Mouse (Mus musculus): ENCODE measurements around the gene Lrrc51. TPM values are rescaled to one million over a fixed set of nuclear protein-coding genes. Genes with fewer than 3 reads are reported as not detected.

Gene Lrrc51
- polyA plus RNA-seq (2015; fragmentation: Nextera tagmentation; extraction: Ambion mirVana), result 8.8 and 11.5 TPM in 2 replicates

DNA sequence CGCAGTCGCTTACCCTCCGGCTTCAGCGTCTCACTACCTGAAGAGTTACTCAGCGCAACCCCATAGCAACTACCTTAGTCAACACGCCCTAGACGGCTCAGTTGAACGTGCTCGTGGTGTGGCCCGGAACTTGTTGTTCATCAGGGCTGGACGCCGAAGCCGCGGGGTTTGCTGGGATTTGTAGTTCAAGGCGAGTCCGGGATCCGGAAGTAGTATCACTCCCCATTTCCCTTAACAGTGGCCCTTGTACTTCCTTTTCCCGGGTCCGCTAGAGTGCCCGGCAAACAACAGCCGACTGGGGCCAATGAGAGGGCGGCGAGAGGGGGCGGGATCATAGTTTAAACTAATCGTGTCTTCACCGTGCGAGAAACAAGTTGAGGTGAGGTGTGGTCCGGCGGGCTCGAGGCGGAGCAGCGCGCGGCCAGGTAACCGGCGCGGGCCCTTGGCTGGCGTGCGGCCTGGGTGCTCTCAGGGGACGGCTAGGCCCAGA lies at the start of gene Lrrc51, which contains the start of gene Numa1:
TSS of gene Lrrc51 (minus strand) at position 145 of the 490 bp plus-strand sequence.
TSS of gene Numa1 (plus strand) at position 361 of the 490 bp plus-strand sequence.
- Histone ChIP-seq H3K9ac (peak within 1 kb of the TSS; percentile 71), H3K9me3 (no peaks in the 10 kb centered on the region)

DNA sequence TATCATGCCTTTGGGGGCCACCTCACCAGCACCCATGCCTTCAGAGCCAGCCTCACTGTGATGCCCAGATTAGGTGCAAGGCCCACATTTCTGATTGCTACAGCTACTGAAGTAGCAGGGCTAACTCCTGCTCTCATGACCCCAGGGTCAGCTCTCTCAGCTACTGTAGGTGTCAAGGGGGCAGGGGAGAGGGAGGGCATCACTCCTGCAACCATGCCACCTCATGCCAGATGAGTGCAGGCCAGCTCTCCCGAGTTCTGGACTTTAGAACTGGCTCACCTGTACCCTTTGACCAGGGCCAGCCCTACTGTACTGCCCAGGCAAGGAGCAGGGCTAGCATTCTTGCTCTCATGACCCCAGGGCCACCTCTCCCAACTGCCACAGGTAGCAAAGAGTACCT lies 49.0 kb upstream of the Lrrc51 start:
- Histone ChIP-seq H3K4me1 (no peaks in the 10 kb centered on the region), H3K4me2 (no peak overlapping the region), H3K36me3 (peaks cover 41% of the 10 kb centered on the region), H3K4me3 (no peak overlapping the region), H3K27me3 (no peaks in the 10 kb centered on the region), H3K9me3 (no peaks in the 10 kb centered on the region), H3K27ac (no peak overlapping the region), H3K9ac (no peak overlapping the region)
- 81% methylated on average over 1 of the region's 1 CpGs for WGBS
- no peak for ATAC-seq (ENCODE audit: insufficient number of reproducible peaks, low FRiP score, low TSS enrichment, low read depth)

More for the DNA sequence above, at the start of gene Lrrc51, which contains the start of gene Numa1:
- Histone ChIP-seq H3K4me3 (peak within 1 kb of the TSS; percentile 75), H3K4me1 (peaks cover 9% of the 10 kb centered on the region; the same call in 1 of the 2 replicates), H3K36me3 (no peaks in the 10 kb centered on the region), H3K27me3 (no peaks in the 10 kb centered on the region), H3K4me2 (peak within 1 kb of the TSS; percentile 61), H3K27ac (peak within 1 kb of the TSS; percentile 89)
- under 1% methylated on average over 40 of the region's 40 CpGs for WGBS
- ATAC-seq (ENCODE audit: insufficient number of reproducible peaks, low FRiP score, low TSS enrichment, low read depth), result peak; percentile 98

- Histone ChIP-seq H3K4me1 (peaks cover 44% of the 10 kb centered on the region), H3K4me3 (no peak overlapping the region), H3K4me2 (no peak overlapping the region), H3K27me3 (no peaks in the 10 kb centered on the region), H3K9me3 (no peaks in the 10 kb centered on the region), H3K36me3 (peaks cover 12% of the 10 kb centered on the region), H3K27ac (peak overlapping the region; percentile 75), H3K9ac (no peak overlapping the region)
- ATAC-seq (ENCODE audit: insufficient number of reproducible peaks, low FRiP score, low TSS enrichment, low read depth), result no peak
- WGBS, result 10% methylated on average over 2 of the region's 2 CpGs
These were observed 40.8 kb upstream of the Lrrc51 start for GRCm38 (mm10) chr7:101974505-101974904.

- peak overlapping the region; percentile 21 for H3K4me2 ChIP-seq
These were observed 40.0 kb upstream of the Lrrc51 start for GRCm38 (mm10) chr7:101973730-101974129.

GRCm38 (mm10) chr7:101971721-101972120 lies 38.0 kb upstream of the Lrrc51 start:
- Histone ChIP-seq H3K9me3 (no peaks in the 10 kb centered on the region), H3K27ac (peak overlapping the region; percentile 100), H3K36me3 (0 out of 2 replicates have a peak, but pooled peaks cover 5% of the 10 kb centered on the region), H3K9ac (peak overlapping the region; percentile 71; the same call in 1 of the 2 replicates), H3K4me3 (peak overlapping the region; percentile 79), H3K4me1 (peaks cover 51% of the 10 kb centered on the region), H3K4me2 (peak overlapping the region; percentile 78), H3K27me3 (no peaks in the 10 kb centered on the region)
- WGBS, result 22% methylated on average over 2 of the region's 2 CpGs
- ATAC-seq (ENCODE audit: insufficient number of reproducible peaks, low FRiP score, low TSS enrichment, low read depth), result no peak

More at GRCm38 (mm10) chr7:101973730-101974129, 40.0 kb upstream of the Lrrc51 start:
- 25% methylated on average over 3 of the region's 3 CpGs for WGBS
- ATAC-seq (ENCODE audit: insufficient number of reproducible peaks, low FRiP score, low TSS enrichment, low read depth), result no peak
- no peak overlapping the region for H3K9ac ChIP-seq
- H3K9me3 ChIP-seq, result no peaks in the 10 kb centered on the region
- H3K27me3 ChIP-seq, result no peaks in the 10 kb centered on the region
- peaks cover 50% of the 10 kb centered on the region for H3K4me1 ChIP-seq
- H3K4me3 ChIP-seq, result no peak overlapping the region
- H3K36me3 ChIP-seq, result peaks cover 12% of the 10 kb centered on the region
- H3K27ac ChIP-seq, result peak overlapping the region; percentile 75

DNA sequence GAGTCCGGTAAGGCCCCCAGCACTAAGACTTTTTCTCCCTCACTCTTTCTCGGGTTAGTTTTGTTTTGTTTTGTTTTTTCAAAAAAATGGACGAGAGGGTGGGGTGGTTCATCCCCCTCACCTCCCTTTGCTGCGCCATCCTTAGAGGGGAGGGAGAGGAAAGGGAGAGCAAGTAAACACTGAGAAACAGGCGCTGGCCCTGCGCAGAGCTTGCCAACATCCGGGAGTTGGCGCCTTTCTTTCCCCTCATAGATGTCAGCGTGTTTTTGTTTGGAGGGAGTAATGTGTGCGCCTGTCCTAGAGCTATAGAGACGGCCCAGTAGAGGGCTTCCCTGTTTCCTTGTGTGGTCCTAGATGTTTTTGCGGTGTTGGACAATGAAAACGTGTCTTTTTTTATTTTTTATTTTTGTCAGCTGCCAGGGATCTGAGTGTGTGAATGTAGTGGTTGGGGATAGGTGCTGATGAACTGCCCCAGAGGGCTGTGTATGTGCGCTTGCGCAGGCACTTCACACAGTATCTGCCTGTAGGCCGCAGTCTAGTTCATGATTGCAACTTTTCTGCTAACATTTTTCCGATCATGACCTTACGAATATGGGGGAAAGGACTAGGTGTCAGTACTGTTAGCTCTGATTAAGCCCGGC lies 37.2 kb upstream of the Lrrc51 start:
- no peaks in the 10 kb centered on the region for H3K9me3 ChIP-seq
- H3K4me1 ChIP-seq, result peaks cover 51% of the 10 kb centered on the region
- peak overlapping the region; percentile 100 for H3K27ac ChIP-seq
- peak overlapping the region; percentile 71 for H3K9ac ChIP-seq
- no peaks in the 10 kb centered on the region for H3K27me3 ChIP-seq
- H3K4me3 ChIP-seq, result peak overlapping the region; percentile 79
- 1% methylated on average over 19 of the region's 19 CpGs for WGBS
- H3K4me2 ChIP-seq, result peak overlapping the region; percentile 78
- no peaks in the 10 kb centered on the region for H3K36me3 ChIP-seq
- ATAC-seq (ENCODE audit: insufficient number of reproducible peaks, low FRiP score, low TSS enrichment, low read depth), result peak; percentile 62

DNA sequence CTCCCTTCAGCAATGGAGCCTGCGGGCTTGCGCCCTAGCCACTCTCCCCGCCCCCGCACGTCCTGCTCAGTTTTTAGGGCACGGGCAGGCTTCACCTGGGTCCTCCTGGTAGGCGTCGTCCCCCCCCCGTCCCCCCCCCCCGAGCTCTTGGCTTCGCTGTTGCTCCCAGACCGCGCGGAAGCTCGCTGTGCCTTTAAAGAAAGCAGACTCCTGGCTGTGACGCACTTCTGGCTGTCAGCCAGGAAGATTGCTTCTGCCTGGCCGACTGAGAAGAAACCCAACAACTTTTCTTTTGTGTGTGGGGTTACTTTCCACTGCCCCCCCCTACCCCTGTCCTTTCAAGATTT lies 36.7 kb upstream of the Lrrc51 start:
- peak overlapping the region; percentile 71 for H3K9ac ChIP-seq
- H3K4me1 ChIP-seq, result peaks cover 51% of the 10 kb centered on the region
- peak overlapping the region; percentile 79 for H3K4me3 ChIP-seq
- WGBS, result 0% methylated on average over 7 of the region's 17 CpGs
- peak overlapping the region; percentile 78 for H3K4me2 ChIP-seq
- H3K9me3 ChIP-seq, result no peaks in the 10 kb centered on the region
- H3K27me3 ChIP-seq, result no peaks in the 10 kb centered on the region
- peak; percentile 78 for ATAC-seq (ENCODE audit: insufficient number of reproducible peaks, low FRiP score, low TSS enrichment, low read depth)
- peak overlapping the region; percentile 100 for H3K27ac ChIP-seq
- no peaks in the 10 kb centered on the region for H3K36me3 ChIP-seq

DNA sequence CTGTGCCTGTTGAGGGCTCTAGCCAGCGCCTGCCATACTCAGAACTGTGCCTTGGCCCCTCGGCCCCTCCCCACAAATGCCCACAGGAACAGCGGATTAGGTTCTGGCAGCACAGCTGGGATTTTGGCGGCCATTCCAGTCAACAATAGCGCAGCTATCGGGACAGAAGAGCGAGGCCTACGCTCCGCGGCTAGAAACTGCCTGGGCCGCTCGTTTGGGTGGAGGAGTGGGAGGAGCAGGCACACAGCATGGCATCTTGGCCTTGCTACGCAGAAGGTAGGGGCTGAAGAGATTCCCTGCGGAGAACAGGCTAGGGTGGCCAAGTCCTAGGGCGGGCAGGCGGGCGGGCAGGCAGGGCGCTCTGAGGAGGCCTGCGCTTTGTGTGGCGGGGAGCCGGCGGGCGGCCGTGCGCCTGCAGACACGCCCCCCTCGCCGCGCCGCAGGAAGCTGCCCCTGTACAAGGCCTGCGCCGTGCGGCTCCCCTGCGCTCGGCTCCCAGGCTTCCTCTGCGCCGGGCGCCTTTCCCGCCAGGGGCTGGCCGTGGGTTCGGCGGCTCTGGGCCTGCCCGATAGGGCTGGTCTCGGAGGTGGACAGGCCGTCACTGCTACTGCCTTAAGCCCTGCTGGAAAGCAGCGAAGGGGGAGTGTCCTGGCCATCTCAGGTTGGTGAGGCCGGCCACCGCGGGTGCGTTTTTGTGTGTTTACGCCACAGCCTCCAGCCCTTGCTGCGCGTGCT lies 36.2 kb upstream of the Lrrc51 start:
- peak overlapping the region; percentile 78 for H3K4me2 ChIP-seq
- no peaks in the 10 kb centered on the region for H3K27me3 ChIP-seq
- H3K36me3 ChIP-seq, result no peaks in the 10 kb centered on the region
- H3K4me3 ChIP-seq, result peak overlapping the region; percentile 79
- peaks cover 46% of the 10 kb centered on the region for H3K4me1 ChIP-seq
- peak; percentile 90 for ATAC-seq (ENCODE audit: insufficient number of reproducible peaks, low FRiP score, low TSS enrichment, low read depth)
- WGBS, result under 1% methylated on average over 38 of the region's 53 CpGs
- peak overlapping the region; percentile 100 for H3K27ac ChIP-seq
- no peaks in the 10 kb centered on the region for H3K9me3 ChIP-seq
- peak overlapping the region; percentile 71 for H3K9ac ChIP-seq

- peak overlapping the region; percentile 78; the same call in 1 of the 2 replicates for H3K4me2 ChIP-seq
- H3K9me3 ChIP-seq, result no peaks in the 10 kb centered on the region
- H3K9ac ChIP-seq, result no peak overlapping the region
These were observed 35.1 kb upstream of the Lrrc51 start for GRCm38 (mm10) chr7:101968751-101969150.

GRCm38 (mm10) chr7:101967256-101967655 lies 33.6 kb upstream of the Lrrc51 start:
- H3K27me3 ChIP-seq, result no peaks in the 10 kb centered on the region
- 79% methylated on average over 1 of the region's 1 CpGs for WGBS
- H3K4me1 ChIP-seq, result peaks cover 21% of the 10 kb centered on the region
- H3K4me2 ChIP-seq, result no peak overlapping the region
- no peak overlapping the region for H3K27ac ChIP-seq
- H3K9me3 ChIP-seq, result no peaks in the 10 kb centered on the region
- ATAC-seq (ENCODE audit: insufficient number of reproducible peaks, low FRiP score, low TSS enrichment, low read depth), result no peak
- H3K36me3 ChIP-seq, result no peaks in the 10 kb centered on the region
- H3K9ac ChIP-seq, result no peak overlapping the region
- H3K4me3 ChIP-seq, result no peak overlapping the region

More at GRCm38 (mm10) chr7:101968751-101969150, 35.1 kb upstream of the Lrrc51 start:
- Histone ChIP-seq H3K36me3 (no peaks in the 10 kb centered on the region), H3K27ac (peak overlapping the region; percentile 100), H3K4me3 (no peak overlapping the region), H3K27me3 (no peaks in the 10 kb centered on the region), H3K4me1 (peaks cover 36% of the 10 kb centered on the region)
- no peak for ATAC-seq (ENCODE audit: insufficient number of reproducible peaks, low FRiP score, low TSS enrichment, low read depth)
- WGBS, result 59% methylated on average over 2 of the region's 2 CpGs

DNA sequence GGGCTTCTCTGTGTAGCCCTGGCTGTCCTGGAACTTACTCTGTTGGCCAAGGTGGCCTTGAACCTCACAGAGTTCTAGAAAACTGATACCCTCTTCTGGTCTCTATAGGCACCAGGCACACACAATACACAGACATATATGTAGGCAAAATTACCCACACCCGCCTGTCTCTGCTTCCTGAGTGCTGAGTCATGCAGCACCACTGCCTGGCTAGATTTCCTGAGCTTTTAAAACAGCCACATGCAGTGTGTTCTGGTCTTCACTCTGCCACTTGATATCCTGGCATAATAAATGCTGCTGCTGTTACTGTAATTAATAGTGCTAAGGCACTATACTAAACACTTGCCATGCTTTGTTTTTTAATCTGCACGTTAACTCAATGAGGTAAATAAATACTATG lies 31.9 kb upstream of the Lrrc51 start:
- Histone ChIP-seq H3K9ac (no peak overlapping the region), H3K27me3 (no peaks in the 10 kb centered on the region), H3K4me1 (peaks cover 9% of the 10 kb centered on the region), H3K36me3 (no peaks in the 10 kb centered on the region), H3K4me3 (no peak overlapping the region), H3K4me2 (no peak overlapping the region), H3K27ac (no peak overlapping the region), H3K9me3 (no peaks in the 10 kb centered on the region)
- ATAC-seq (ENCODE audit: insufficient number of reproducible peaks, low FRiP score, low TSS enrichment, low read depth), result no peak
- 67% methylated on average over 2 of the region's 2 CpGs for WGBS

DNA sequence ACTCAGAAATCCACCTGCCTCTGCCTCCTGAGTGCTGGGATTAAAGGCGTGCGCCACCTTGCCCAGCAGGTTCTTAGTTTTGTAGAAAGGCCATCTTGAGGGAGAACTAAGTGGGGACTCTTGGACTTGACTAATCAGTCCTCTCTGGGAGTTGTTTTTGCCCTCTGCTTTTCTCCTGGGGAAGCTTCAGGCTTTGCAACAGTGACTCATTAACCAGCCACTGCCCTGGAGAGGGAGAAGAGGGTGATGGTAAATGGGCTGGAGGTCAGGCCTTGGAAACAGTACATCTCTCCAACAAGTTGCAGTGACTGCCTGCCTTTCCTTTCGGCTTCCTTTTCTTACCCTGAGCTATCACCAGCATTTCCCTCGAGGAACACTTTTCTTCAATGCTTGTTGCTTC lies 30.9 kb upstream of the Lrrc51 start:
- H3K4me2 ChIP-seq, result no peak overlapping the region
- H3K36me3 ChIP-seq, result no peaks in the 10 kb centered on the region
- H3K9me3 ChIP-seq, result no peaks in the 10 kb centered on the region
- WGBS, result 87% methylated on average over 4 of the region's 4 CpGs
- no peak for ATAC-seq (ENCODE audit: insufficient number of reproducible peaks, low FRiP score, low TSS enrichment, low read depth)
- H3K27ac ChIP-seq, result no peak overlapping the region
- peaks cover 8% of the 10 kb centered on the region for H3K4me1 ChIP-seq
- no peaks in the 10 kb centered on the region for H3K27me3 ChIP-seq
- no peak overlapping the region for H3K9ac ChIP-seq
- no peak overlapping the region for H3K4me3 ChIP-seq

Measured in limb, embryonic 15.5 days (tissue).